Comparison of ENCODE assay signal across 10 mouse cellular contexts in genomic region chr5:119668191-119668912, GRCm38 (mm10). TPM values are rescaled to one million over a fixed set of nuclear protein-coding genes. Genes with fewer than 3 reads are reported as not detected.
DNase-seq lines count a peak whose midpoint lies in the region; ATAC-seq and TF ChIP-seq lines count a peak whose summit lies in the region.
"Had no signal": no experiment of that assay in that cellular context is flagged by ENCODE, and none has a peak within 500 bp of the region (broad histone marks: within the 10 kb centered on the region; RNA-seq: fewer than 3 reads in every experiment).

No protein-coding gene starts in this region.

- H3K27ac ChIP-seq in kidney, embryonic 16.5 days (ENCODE audit: low read length) = peak overlapping the region; percentile 97
- no peak overlapping the region for H3K27ac ChIP-seq in kidney, adult 2 months (ENCODE audit: insufficient read depth, low read depth, low read length)
- peak overlapping the region; percentile 98 for H3K27ac ChIP-seq in embryonic facial prominence, embryonic 12.5 days
- H3K27ac ChIP-seq in liver, embryonic 13.5 days = peak overlapping the region; percentile 79
- H3K27ac ChIP-seq: neural tube, embryonic 13.5 days had no signal

- H3K4me1 ChIP-seq in kidney, embryonic 16.5 days (ENCODE audit: insufficient read depth, low read length) = peaks cover 28% of the 10 kb centered on the region
- no peaks in the 10 kb centered on the region for H3K4me1 ChIP-seq in kidney, adult 2 months (ENCODE audit: control insufficient read depth, insufficient read depth, low read length)
- peaks cover 28% of the 10 kb centered on the region for H3K4me1 ChIP-seq in embryonic facial prominence, embryonic 12.5 days
- peaks cover 2% of the 10 kb centered on the region; the same call in 1 of the 2 replicates for H3K4me1 ChIP-seq in liver, embryonic 13.5 days (replicated peaks)

- no peaks in the 10 kb centered on the region for H3K36me3 ChIP-seq in kidney, embryonic 16.5 days (ENCODE audit: insufficient read depth, low read length)
- no peaks in the 10 kb centered on the region for H3K36me3 ChIP-seq in kidney, adult 2 months (ENCODE audit: control insufficient read depth, insufficient read depth, low read length)
- H3K36me3 ChIP-seq in embryonic facial prominence, embryonic 12.5 days = no peaks in the 10 kb centered on the region
- H3K36me3 ChIP-seq in liver, embryonic 13.5 days = no peaks in the 10 kb centered on the region
- H3K36me3 ChIP-seq: neural tube, embryonic 13.5 days had no signal

- TF ChIP-seq CTCF in kidney, adult 2 months (conservative IDR thresholded peaks at IDR 0.05; ENCODE audit: insufficient read depth, insufficient read length, low read depth, low read length) = no peak

- peak overlapping the region; percentile 79 for H3K9ac ChIP-seq in kidney, embryonic 16.5 days (replicated peaks; ENCODE audit: low read length)
- H3K9ac ChIP-seq in embryonic facial prominence, embryonic 12.5 days = peak overlapping the region; percentile 91
- no peak overlapping the region for H3K9ac ChIP-seq in liver, embryonic 13.5 days
- H3K9ac ChIP-seq: neural tube, embryonic 13.5 days had no signal

- ATAC-seq in kidney, embryonic 16.5 days (ENCODE audit: low FRiP score, low TSS enrichment) = no peak
- no peak for ATAC-seq in embryonic facial prominence, embryonic 12.5 days (ENCODE audit: insufficient number of reproducible peaks, insufficient read depth, low FRiP score, low TSS enrichment)
- ATAC-seq in liver, embryonic 13.5 days (ENCODE audit: low read depth) = no peak

- H3K4me2 ChIP-seq in kidney, embryonic 16.5 days (replicated peaks; ENCODE audit: low read depth, low read length) = peak overlapping the region; percentile 68
- peak overlapping the region; percentile 65 for H3K4me2 ChIP-seq in embryonic facial prominence, embryonic 12.5 days (replicated peaks)
- H3K4me2 ChIP-seq in liver, embryonic 13.5 days = peak overlapping the region; percentile 60

- H3K27me3 ChIP-seq in kidney, embryonic 16.5 days (ENCODE audit: insufficient read depth, low read length) = peaks cover 69% of the 10 kb centered on the region
- H3K27me3 ChIP-seq in kidney, adult 2 months (replicated peaks; ENCODE audit: control insufficient read depth, insufficient read depth, low read length) = peaks cover 3% of the 10 kb centered on the region; the same call in 1 of the 2 replicates
- peaks cover 63% of the 10 kb centered on the region for H3K27me3 ChIP-seq in embryonic facial prominence, embryonic 12.5 days
- H3K27me3 ChIP-seq in liver, embryonic 13.5 days = peaks cover 100% of the 10 kb centered on the region

- TF ChIP-seq POLR2A in kidney, adult 2 months (IDR thresholded peaks at IDR 0.05; ENCODE audit: low read depth, low read length) = no peak

- DNase-seq in adrenal gland, postnatal 14 days = peak; percentile 48
- DNase-seq in adrenal gland, postnatal 10 days = no peak
- no peak for DNase-seq in kidney, adult 2 months
- DNase-seq in liver, embryonic 13.5 days = no peak
- no peak for DNase-seq in Muller cell, postnatal 12 days (ENCODE audit: inconsistent ontology term)
- no peak for DNase-seq in left cerebral cortex, adult 18-20 months (ENCODE audit: low spot score in 2 of 2)
- DNase-seq: gastrocnemius, postnatal 36 days had no signal

- 12% methylated on average over 34 of the region's 34 CpGs for WGBS in kidney, embryonic 16.5 days
- WGBS in kidney, adult 2 months = 32% methylated on average over 34 of the region's 34 CpGs
- 4% methylated on average over 34 of the region's 34 CpGs for WGBS in embryonic facial prominence, embryonic 12.5 days
- 3% methylated on average over 34 of the region's 34 CpGs for WGBS in liver, embryonic 13.5 days (ENCODE audit: insufficient replicate concordance)

- H3K9me3 ChIP-seq in kidney, embryonic 16.5 days (ENCODE audit: low read length) = no peaks in the 10 kb centered on the region
- no peaks in the 10 kb centered on the region for H3K9me3 ChIP-seq in embryonic facial prominence, embryonic 12.5 days
- no peaks in the 10 kb centered on the region for H3K9me3 ChIP-seq in liver, embryonic 13.5 days (replicated peaks)
- H3K9me3 ChIP-seq: neural tube, embryonic 13.5 days had no signal

- H3K4me3 ChIP-seq in kidney, embryonic 16.5 days (ENCODE audit: low read length) = peak overlapping the region; percentile 67
- no peak overlapping the region for H3K4me3 ChIP-seq in kidney, adult 2 months (ENCODE audit: insufficient read depth, low read depth, low read length)
- H3K4me3 ChIP-seq in embryonic facial prominence, embryonic 12.5 days = peak overlapping the region; percentile 57
- 0 out of 2 replicates have a peak overlapping the region, but pooled peaks have one; percentile 4 for H3K4me3 ChIP-seq in liver, embryonic 13.5 days (replicated peaks)
- H3K4me3 ChIP-seq: neural tube, embryonic 13.5 days had no signal

RNA-seq across cellular contexts. Expression of gene Tbx3, which starts 2.1 kb away (rescaled TPM):
- 176 and 177 TPM in 2 replicates for total RNA-seq in adrenal gland, postnatal 14 days (2021)
- total RNA-seq in adrenal gland, postnatal 10 days (2021) = 100 to 1,000 TPM; 136 to 142 TPM
- polyA plus RNA-seq in kidney, embryonic 16.5 days (2015; fragmentation: Nextera tagmentation; extraction: Ambion mirVana) = 52.6 and 60.5 TPM in 2 replicates
- 6.9 and 12.2 TPM in 2 replicates for polyA plus RNA-seq in kidney, adult 2 months (2012; rRNA removed)
- 59.5 and 65.3 TPM in 2 replicates for polyA plus RNA-seq in embryonic facial prominence, embryonic 12.5 days (2016; fragmentation: Nextera tagmentation; extraction: Ambion mirVana)
- 4.1 and 6.1 TPM in 2 replicates for polyA plus RNA-seq in liver, embryonic 13.5 days (2015; fragmentation: Nextera tagmentation; extraction: Ambion mirVana)
- 1 to 10 TPM; 4.5 to 5.5 TPM for total RNA-seq in left cerebral cortex, adult 18-20 months (2021)
